Mouse (Mus musculus): ENCODE measurements at regions not wholly inside any gene's neighbourhood (a gene's known extent, or its start where the extent isn't known, plus 50 kb on each side); places are given as distances from the start of the nearest gene placed in this dataset.

DNA sequence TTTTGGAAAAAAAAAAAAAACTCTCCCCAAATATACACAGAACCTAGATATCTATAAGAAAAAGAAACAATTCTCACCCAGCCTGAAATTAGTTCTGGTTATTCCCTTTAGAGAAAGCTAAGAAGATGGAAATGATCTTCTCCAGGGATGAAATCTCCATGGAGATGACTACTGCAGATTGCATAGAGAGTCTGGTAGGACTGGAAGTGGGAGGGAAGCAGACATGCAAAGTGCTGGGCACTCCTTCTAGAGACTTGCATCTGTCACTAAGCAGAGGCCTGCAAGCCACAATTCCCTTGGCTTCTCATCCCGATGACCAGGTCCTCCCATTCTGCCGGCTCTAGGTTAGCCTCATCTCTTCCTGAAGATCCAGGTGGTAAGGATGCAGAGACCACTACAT is 87.3 kb upstream of the Tln2 start:
- TF ChIP-seq CTCF (IDR thresholded peaks at IDR 0.05; ENCODE audit: control insufficient read depth, insufficient read depth, insufficient read length), result no peak
- TF ChIP-seq USF1 (IDR thresholded peaks at IDR 0.05; ENCODE audit: low read depth), result no peak
- no peak for TF ChIP-seq MAX (IDR thresholded peaks at IDR 0.05)
- no peak for TF ChIP-seq MYOD1 (IDR thresholded peaks at IDR 0.05; ENCODE audit: control insufficient read depth, insufficient read length, low read depth)
- no peak for TF ChIP-seq CEBPB (IDR thresholded peaks at IDR 0.05; ENCODE audit: low read depth)

All from C2C12 (cell line).